Mouse (Mus musculus) limb, embryonic 12.5 days (tissue): ENCODE results near the gene Pprc1. TPM values are rescaled to one million over a fixed set of nuclear protein-coding genes. Genes with fewer than 3 reads are reported as not detected.

Experiments
- ATAC-seq: fragments of 200-750 bp; cut with Nextera tagmentation; 2 replicates; pipeline ENCODE4 v1.8.0; 2017; ENCODE audit warnings: low read depth, moderate TSS enrichment; ENCODE audit not compliant: insufficient number of reproducible peaks, insufficient read depth, low FRiP score, low TSS enrichment
- H3K27ac ChIP-seq: fragments of 300-500 bp; sonication (generic); 2 replicates; pipeline ENCODE4 v1.5.1; 2016; ENCODE audit warnings: mild to moderate bottlenecking, moderate library complexity
- H3K27me3 ChIP-seq: fragments of 300-500 bp; sonication (generic); 2 replicates; pipeline ENCODE4 v1.6.1; 2016; ENCODE audit warnings: mild to moderate bottlenecking, moderate library complexity
- H3K36me3 ChIP-seq: fragments of 300-500 bp; sonication (generic); 2 replicates; pipeline ENCODE4 v1.6.1; 2016; ENCODE audit warnings: mild to moderate bottlenecking, moderate library complexity
- H3K4me1 ChIP-seq: fragments of 300-500 bp; sonication (generic); replicated peaks from 2 replicates; pipeline ENCODE4 v1.6.1; 2016
- H3K4me2 ChIP-seq: fragments of 300-500 bp; sonication (generic); 2 replicates; pipeline ENCODE4 v1.6.1; 2016; ENCODE audit warnings: mild to moderate bottlenecking, moderate library complexity
- H3K4me3 ChIP-seq: fragments of 300-500 bp; sonication (generic); replicated peaks from 2 replicates; pipeline ENCODE4 v1.5.1; 2016; ENCODE audit warnings: mild to moderate bottlenecking
- H3K9ac ChIP-seq: fragments of 300-500 bp; sonication (generic); replicated peaks from 2 replicates; pipeline ENCODE4 v1.6.1; 2016; ENCODE audit warnings: mild to moderate bottlenecking, moderate library complexity
- H3K9me3 ChIP-seq: fragments of 300-500 bp; sonication (generic); 2 replicates; pipeline ENCODE4 v1.6.1; 2016; ENCODE audit warnings: mild to moderate bottlenecking, moderate library complexity
- WGBS: fragments of 180-500 bp; shearing (Covaris S2); methylation state at CpG from one replicate; pipeline ENCODE4 v1.1.7; 2016; 5-methylcytosine and 5-hydroxymethylcytosine counted together
- polyA plus RNA-seq: library from polyadenylated mRNA; unstranded; fragments of >200 nt; fragmentation: Nextera tagmentation; extraction: Ambion mirVana; gene quantifications from 2 replicates; pipeline ENCODE4 v1.2.1, GENCODE M21; 2016

The Pprc1 gene
- polyA plus RNA-seq = 32.7 and 39.1 TPM in 2 replicates

GRCm38 (mm10) chr19:46044271-46044992 lies at the start of gene Pprc1:
Gene Pprc1 (plus strand): TSS chr19:46044886.
- H3K4me2 ChIP-seq = peak within 1 kb of the TSS; percentile 98
- H3K27ac ChIP-seq = peak within 1 kb of the TSS; percentile 99
- no peaks in the 10 kb centered on the region for H3K36me3 ChIP-seq
- no peaks in the 10 kb centered on the region for H3K9me3 ChIP-seq
- H3K4me1 ChIP-seq = peaks cover 61% of the 10 kb centered on the region
- peak within 1 kb of the TSS; percentile 95 for H3K9ac ChIP-seq
- 0 out of 2 replicates have a peak, but pooled peaks have one; percentile 0 for ATAC-seq
- H3K4me3 ChIP-seq = peak within 1 kb of the TSS; percentile 95
- no peaks in the 10 kb centered on the region for H3K27me3 ChIP-seq
- WGBS = under 1% methylated on average over 33 of the region's 34 CpGs

DNA sequence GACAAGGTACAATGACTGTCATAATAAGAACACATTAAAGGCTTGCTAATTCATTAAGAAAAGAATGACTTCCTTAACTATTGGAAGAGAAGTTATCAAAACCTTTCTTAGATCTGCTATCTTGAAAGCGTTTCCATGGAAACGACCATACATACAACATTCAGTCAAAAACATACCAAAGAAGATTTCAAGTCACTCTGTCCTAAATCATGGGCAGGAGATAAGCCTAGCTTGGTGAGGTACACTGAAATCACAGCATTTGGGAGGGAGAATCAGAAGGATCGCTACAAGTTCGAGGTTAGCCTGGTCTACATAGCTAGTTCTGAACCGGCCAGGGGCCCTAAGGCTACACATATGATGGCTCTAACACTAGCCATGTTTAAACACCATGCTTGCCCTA lies 47.3 kb upstream of the Pprc1 start:
- peak overlapping the region; percentile 94; the same call in 1 of the 2 replicates for H3K9ac ChIP-seq
- H3K4me2 ChIP-seq = peak overlapping the region; percentile 64
- H3K36me3 ChIP-seq = peaks cover 20% of the 10 kb centered on the region; the same call in 1 of the 2 replicates
- no peak for ATAC-seq
- 0 out of 2 replicates have a peak, but pooled peaks cover 3% of the 10 kb centered on the region for H3K27me3 ChIP-seq
- peak overlapping the region; percentile 94; the same call in 1 of the 2 replicates for H3K27ac ChIP-seq
- peak overlapping the region; percentile 87 for H3K4me3 ChIP-seq
- 68% methylated on average over 5 of the region's 5 CpGs for WGBS
- peaks cover 15% of the 10 kb centered on the region; the same call in 1 of the 2 replicates for H3K9me3 ChIP-seq
- peaks cover 8% of the 10 kb centered on the region for H3K4me1 ChIP-seq

- H3K4me3 ChIP-seq = peak within 1 kb of the TSS; percentile 87
- H3K9me3 ChIP-seq = peaks cover 15% of the 10 kb centered on the region; the same call in 1 of the 2 replicates
- H3K4me1 ChIP-seq = peaks cover 8% of the 10 kb centered on the region
- WGBS = 2% methylated on average over 76 of the region's 76 CpGs
- 0 out of 2 replicates have a peak, but pooled peaks cover 4% of the 10 kb centered on the region for H3K27me3 ChIP-seq
- peak within 1 kb of the TSS; percentile 64 for H3K4me2 ChIP-seq
- peak; percentile 92 for ATAC-seq
- peak within 1 kb of the TSS; percentile 94 for H3K9ac ChIP-seq
- H3K27ac ChIP-seq = peak within 1 kb of the TSS; percentile 94
- H3K36me3 ChIP-seq = peaks cover 20% of the 10 kb centered on the region; the same call in 1 of the 2 replicates
Measured at GRCm38 (mm10) chr19:45997785-45998693, 46.6 kb upstream of the Pprc1 start, which contains the start of gene Armh3. Gene Armh3 (minus strand): TSS chr19:45998488.

DNA sequence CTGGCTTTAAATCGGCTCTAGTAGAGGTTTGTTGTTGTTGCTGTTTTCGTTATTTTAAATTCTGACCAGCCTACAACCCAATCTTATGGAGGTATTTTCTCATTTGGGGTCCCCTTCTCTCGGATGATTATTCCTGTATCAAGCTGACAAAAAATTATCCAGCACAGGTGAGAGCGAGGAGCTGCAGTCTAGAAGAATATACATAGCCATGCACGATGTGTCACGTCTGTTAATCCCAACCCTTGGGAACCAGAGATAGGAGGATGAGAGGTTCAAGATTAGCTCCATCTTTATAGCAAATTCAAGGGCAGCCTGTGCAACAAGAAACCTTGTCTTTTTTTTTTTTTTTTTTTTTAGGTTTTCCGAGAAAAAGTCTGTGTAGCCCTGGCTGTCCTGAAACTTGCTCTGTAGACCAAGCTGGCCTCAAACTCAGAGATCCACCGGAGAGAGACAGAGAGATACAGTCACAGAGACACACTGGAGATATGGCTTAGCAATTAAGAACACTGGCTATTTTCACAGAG lies 45.9 kb upstream of the Pprc1 start:
- H3K4me1 ChIP-seq = peaks cover 9% of the 10 kb centered on the region
- peak overlapping the region; percentile 64 for H3K4me2 ChIP-seq
- peaks cover 20% of the 10 kb centered on the region; the same call in 1 of the 2 replicates for H3K36me3 ChIP-seq
- H3K9ac ChIP-seq = no peak overlapping the region
- H3K9me3 ChIP-seq = peaks cover 15% of the 10 kb centered on the region; the same call in 1 of the 2 replicates
- H3K27me3 ChIP-seq = 0 out of 2 replicates have a peak, but pooled peaks cover 5% of the 10 kb centered on the region
- WGBS = 9% methylated on average over 8 of the region's 8 CpGs
- H3K27ac ChIP-seq = no peak overlapping the region
- ATAC-seq = no peak; the same call in 1 of the 2 replicates
- H3K4me3 ChIP-seq = peak overlapping the region; percentile 87

DNA sequence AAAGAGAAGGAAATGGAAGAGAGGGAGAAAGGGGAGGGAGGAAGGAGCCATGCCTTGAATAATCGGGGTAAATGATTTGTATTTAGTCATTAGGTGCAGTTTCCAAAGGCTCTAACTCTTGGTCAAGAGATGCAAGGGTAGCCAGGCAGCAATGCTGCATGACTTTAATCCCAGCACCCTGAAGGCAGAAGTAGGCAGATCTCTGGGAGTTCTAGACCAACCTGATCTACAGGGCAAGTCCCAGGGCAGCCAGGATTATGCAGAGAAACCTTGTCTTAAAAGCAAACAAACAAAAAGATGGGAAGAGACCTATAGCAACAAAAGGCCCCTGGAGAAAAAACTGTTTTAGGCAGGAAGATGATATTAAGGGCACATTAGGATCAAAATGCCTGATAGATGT lies 45.3 kb upstream of the Pprc1 start:
- Histone ChIP-seq H3K36me3 (peaks cover 15% of the 10 kb centered on the region; the same call in 1 of the 2 replicates), H3K9me3 (peaks cover 10% of the 10 kb centered on the region; the same call in 1 of the 2 replicates), H3K4me3 (no peak overlapping the region), H3K9ac (no peak overlapping the region), H3K27ac (no peak overlapping the region), H3K27me3 (peaks cover 11% of the 10 kb centered on the region; the same call in 1 of the 2 replicates), H3K4me2 (no peak overlapping the region), H3K4me1 (peaks cover 16% of the 10 kb centered on the region)
- 64% methylated on average over 1 of the region's 1 CpGs for WGBS
- ATAC-seq = no peak

GRCm38 (mm10) chr19:46002279-46002678 lies 42.4 kb upstream of the Pprc1 start:
- Histone ChIP-seq H3K4me2 (no peak overlapping the region), H3K4me1 (peaks cover 18% of the 10 kb centered on the region), H3K9me3 (no peaks in the 10 kb centered on the region), H3K27ac (no peak overlapping the region), H3K36me3 (peaks cover 4% of the 10 kb centered on the region; the same call in 1 of the 2 replicates), H3K27me3 (peaks cover 13% of the 10 kb centered on the region; the same call in 1 of the 2 replicates), H3K9ac (no peak overlapping the region), H3K4me3 (no peak overlapping the region)
- no peak for ATAC-seq
- WGBS = 80% methylated on average over 9 of the region's 9 CpGs

DNA sequence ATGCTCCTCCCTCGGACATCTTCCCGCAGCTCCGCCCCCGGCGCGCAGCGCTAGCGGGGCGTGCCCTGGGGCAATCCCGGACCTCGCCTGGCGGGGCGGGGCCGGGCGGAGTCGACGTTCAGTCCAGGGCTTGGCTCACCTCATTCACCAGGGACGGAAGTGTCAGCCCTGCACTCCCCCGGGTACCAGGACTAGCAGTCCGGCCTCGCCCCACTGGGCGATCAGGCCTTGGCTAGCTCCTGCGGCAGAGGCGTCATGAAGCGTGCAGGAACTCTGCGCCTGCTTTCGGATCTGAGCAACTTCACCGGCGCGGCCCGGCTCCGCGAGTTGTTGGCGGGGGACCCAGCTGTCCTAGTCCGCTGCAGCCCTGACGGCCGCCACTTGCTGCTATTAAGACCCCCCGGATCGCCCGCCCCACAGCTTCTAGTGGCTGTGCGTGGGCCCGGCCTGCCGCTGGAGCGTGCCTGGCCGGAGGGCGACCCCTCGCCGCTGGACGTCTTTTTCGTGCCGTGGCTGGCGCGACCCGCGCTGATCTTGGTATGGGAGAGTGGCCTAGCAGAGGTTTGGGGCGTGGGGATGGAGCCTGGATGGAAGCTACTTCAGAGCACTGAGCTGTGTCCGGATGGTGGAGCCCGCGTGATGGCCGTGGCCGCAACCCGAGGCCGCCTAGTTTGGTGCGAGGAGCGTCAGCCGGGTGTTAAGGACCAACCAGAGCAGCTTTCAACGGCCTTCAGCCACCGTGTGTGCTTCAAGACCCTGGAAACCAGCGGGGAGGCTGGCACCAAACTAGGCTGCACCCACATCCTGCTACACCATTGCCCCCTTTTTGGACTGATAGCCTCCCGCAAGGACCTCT lies 41.1 kb upstream of the Pprc1 start, which contains the start of gene Hps6:
Gene Hps6 (plus strand): TSS at position 138 of the 856 bp plus-strand sequence.
- Histone ChIP-seq H3K36me3 (peaks cover 4% of the 10 kb centered on the region; the same call in 1 of the 2 replicates), H3K27ac (no peak within 1 kb of the TSS), H3K27me3 (peaks cover 13% of the 10 kb centered on the region; the same call in 1 of the 2 replicates), H3K9me3 (no peaks in the 10 kb centered on the region), H3K4me2 (peak within 1 kb of the TSS; percentile 86), H3K9ac (peak within 1 kb of the TSS; percentile 78), H3K4me1 (peaks cover 15% of the 10 kb centered on the region), H3K4me3 (peak within 1 kb of the TSS; percentile 61)
- 2% methylated on average over 65 of the region's 70 CpGs for WGBS
- peak; percentile 54; the same call in 1 of the 2 replicates for ATAC-seq

- 75% methylated on average over 17 of the region's 17 CpGs for WGBS
- Histone ChIP-seq H3K27me3 (peaks cover 13% of the 10 kb centered on the region; the same call in 1 of the 2 replicates), H3K36me3 (peaks cover 4% of the 10 kb centered on the region; the same call in 1 of the 2 replicates), H3K4me1 (peaks cover 15% of the 10 kb centered on the region), H3K9ac (no peak overlapping the region), H3K27ac (no peak overlapping the region), H3K4me2 (no peak overlapping the region), H3K4me3 (no peak overlapping the region), H3K9me3 (no peaks in the 10 kb centered on the region)
- ATAC-seq = no peak
Measured at GRCm38 (mm10) chr19:46004814-46005466, 39.7 kb upstream of the Pprc1 start.

DNA sequence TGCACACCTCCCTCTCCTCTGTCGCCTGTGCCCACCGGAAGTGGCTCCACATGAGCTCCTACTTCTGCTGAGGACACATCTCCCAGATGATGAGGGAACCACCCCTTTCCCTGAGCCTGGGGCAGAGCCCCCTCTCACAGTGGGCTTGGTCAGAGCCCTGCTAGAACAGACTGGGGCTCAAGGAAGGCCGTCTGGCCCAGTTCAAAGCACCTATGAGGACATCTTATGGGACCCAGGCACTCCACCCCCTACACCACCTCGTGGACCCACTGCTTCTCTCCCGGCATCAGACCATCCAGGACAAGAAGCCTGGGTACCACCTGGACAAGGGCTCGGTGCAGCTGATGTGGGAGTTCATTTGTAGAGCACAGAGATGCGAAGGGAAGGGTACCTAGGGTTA lies 39.0 kb upstream of the Pprc1 start:
- peaks cover 15% of the 10 kb centered on the region for H3K4me1 ChIP-seq
- H3K4me3 ChIP-seq = no peak overlapping the region
- no peaks in the 10 kb centered on the region for H3K9me3 ChIP-seq
- no peak overlapping the region for H3K4me2 ChIP-seq
- no peak overlapping the region for H3K27ac ChIP-seq
- H3K9ac ChIP-seq = no peak overlapping the region
- 78% methylated on average over 7 of the region's 7 CpGs for WGBS
- H3K27me3 ChIP-seq = peaks cover 13% of the 10 kb centered on the region; the same call in 1 of the 2 replicates
- H3K36me3 ChIP-seq = peaks cover 4% of the 10 kb centered on the region; the same call in 1 of the 2 replicates
- no peak for ATAC-seq
